Mouse (Mus musculus) neural tube, embryonic 14.5 days (tissue): ENCODE measurements around the gene Paxip1. TPM values are rescaled to one million over a fixed set of nuclear protein-coding genes. Genes with fewer than 3 reads are reported as not detected.

Source experiments
- ATAC-seq: fragments of 200-750 bp; cut with Nextera tagmentation; 2 replicates; pipeline ENCODE4 v1.8.0; 2017; ENCODE audit warnings: low read depth, mild to moderate bottlenecking, moderate TSS enrichment, moderate library complexity
- H3K27ac ChIP-seq: fragments of 300-500 bp; sonication (generic); 2 replicates; pipeline ENCODE4 v1.5.1; 2014; ENCODE audit warnings: low read depth, mild to moderate bottlenecking, control low read depth, low read length, moderate library complexity, mixed read lengths
- H3K27me3 ChIP-seq: fragments of 300-500 bp; sonication (generic); 2 replicates; pipeline ENCODE4 v1.6.1; 2014; ENCODE audit warnings: low read length; ENCODE audit not compliant: control insufficient read depth, insufficient read depth
- H3K36me3 ChIP-seq: fragments of 300-500 bp; sonication (generic); 2 replicates; pipeline ENCODE4 v1.6.1; 2014; ENCODE audit warnings: low read length, mixed read lengths; ENCODE audit not compliant: control insufficient read depth, insufficient read depth
- H3K4me1 ChIP-seq: fragments of 300-500 bp; sonication (generic); 2 replicates; pipeline ENCODE4 v1.6.1; 2014; ENCODE audit warnings: low read length; ENCODE audit not compliant: control insufficient read depth, insufficient read depth
- H3K4me2 ChIP-seq: fragments of 300-500 bp; sonication (generic); 2 replicates; pipeline ENCODE4 v1.6.1; 2014; ENCODE audit warnings: mild to moderate bottlenecking, low read depth, low read length, control low read depth
- H3K4me3 ChIP-seq: fragments of 300-500 bp; sonication (generic); 2 replicates; pipeline ENCODE4 v1.5.1; 2014; ENCODE audit warnings: low read depth, low read length, control low read depth, mixed read lengths
- H3K9ac ChIP-seq: fragments of 300-500 bp; sonication (generic); replicated peaks from 2 replicates; pipeline ENCODE4 v1.6.1; 2014; ENCODE audit warnings: low read depth, mild to moderate bottlenecking, control low read depth, low read length, mixed read lengths
- H3K9me3 ChIP-seq: fragments of 300-500 bp; sonication (generic); 2 replicates; pipeline ENCODE4 v1.6.1; 2016; ENCODE audit warnings: low read length; ENCODE audit not compliant: control insufficient read depth
- WGBS: fragments of 180-500 bp; shearing (Covaris S2); extraction: QIAGEN DNeasy Blood & Tissue Kit; methylation state at CpG from one replicate; pipeline ENCODE4 v1.1.7; 2014; 5-methylcytosine and 5-hydroxymethylcytosine counted together
- polyA plus RNA-seq: library from polyadenylated mRNA; unstranded; fragments of >200 nt; fragmentation: Nextera tagmentation; extraction: Ambion mirVana; gene quantifications from 2 replicates; pipeline ENCODE4 v1.2.1, GENCODE M21; 2014

Gene Paxip1
- polyA plus RNA-seq = 27.3 and 31.4 TPM in 2 replicates

DNA sequence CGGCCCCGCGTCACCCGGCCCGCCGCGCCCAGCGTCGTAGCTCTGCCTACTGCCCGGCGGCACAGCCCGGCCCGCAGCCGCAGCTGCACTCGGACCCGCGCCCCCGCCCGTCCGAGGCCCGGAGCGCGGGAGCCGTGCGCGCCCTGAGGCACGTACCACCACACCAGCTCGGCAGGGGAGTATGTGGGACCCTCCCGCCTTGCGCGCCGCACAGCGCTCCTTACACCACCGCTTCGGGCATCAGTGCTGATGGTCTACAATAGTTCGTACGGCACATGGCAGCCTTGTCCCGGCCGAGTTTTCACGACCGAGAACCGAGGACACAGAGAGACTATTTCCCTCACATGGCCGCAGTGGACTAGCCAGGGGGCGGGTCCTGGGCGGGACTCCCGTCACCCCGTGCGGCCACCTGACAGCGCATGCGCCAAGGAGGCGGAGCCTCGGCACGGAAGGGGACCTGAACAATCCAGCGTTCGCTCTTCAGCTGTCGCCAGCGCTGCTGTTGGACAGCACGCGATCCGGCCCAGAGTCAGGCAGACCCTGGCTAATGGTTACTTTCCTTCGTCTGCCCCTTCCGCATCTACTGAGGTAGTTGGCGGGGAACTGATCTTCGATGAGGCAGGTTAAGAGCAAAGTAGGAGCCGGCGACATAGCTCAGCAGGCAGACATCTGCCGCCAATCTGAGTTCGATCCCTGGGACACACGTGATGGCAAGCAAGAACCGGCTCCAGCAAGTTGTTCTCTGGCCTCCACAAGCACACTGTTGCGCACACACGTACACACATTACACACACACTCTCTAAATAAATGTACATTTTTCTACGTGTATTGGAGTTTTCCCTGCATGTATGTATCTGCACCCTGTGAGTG lies at the start of gene Paxip1:
Paxip1 (minus strand) TSS at position 389 of the 870 bp plus-strand sequence.
- Histone ChIP-seq H3K4me1 (peaks cover 17% of the 10 kb centered on the region; the same call in 1 of the 2 replicates), H3K27me3 (no peaks in the 10 kb centered on the region), H3K9ac (peak within 1 kb of the TSS; percentile 79), H3K4me3 (peak within 1 kb of the TSS; percentile 75), H3K36me3 (peaks cover 4% of the 10 kb centered on the region), H3K9me3 (no peaks in the 10 kb centered on the region), H3K27ac (peak within 1 kb of the TSS; percentile 97), H3K4me2 (peak within 1 kb of the TSS; percentile 74)
- ATAC-seq = peak; percentile 97
- WGBS = under 1% methylated on average over 64 of the region's 73 CpGs

DNA sequence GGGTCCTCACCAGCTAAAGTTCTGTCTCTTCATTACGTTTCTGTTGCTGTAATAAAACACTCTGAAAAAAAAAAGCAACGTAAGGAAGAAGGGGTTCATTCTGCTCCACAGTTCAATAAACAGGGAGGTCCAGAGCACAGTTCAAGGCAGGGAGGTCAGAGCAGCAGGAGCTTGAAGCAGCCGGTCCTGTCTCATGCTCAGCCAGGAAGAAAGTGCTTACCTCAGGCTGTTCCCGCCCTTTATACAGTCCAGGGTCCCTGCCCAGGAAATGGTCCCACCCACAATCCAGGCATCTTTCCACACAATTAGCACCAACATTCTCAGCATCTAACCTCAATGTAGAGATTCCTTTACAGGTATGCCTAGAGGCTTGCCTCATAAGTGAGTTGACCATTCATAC lies 46.6 kb upstream of the Paxip1 start:
- Histone ChIP-seq H3K27me3 (0 out of 2 replicates have a peak, but pooled peaks cover 2% of the 10 kb centered on the region), H3K4me1 (no peaks in the 10 kb centered on the region), H3K9me3 (no peaks in the 10 kb centered on the region), H3K27ac (no peak overlapping the region), H3K36me3 (no peaks in the 10 kb centered on the region), H3K4me3 (no peak overlapping the region), H3K4me2 (no peak overlapping the region), H3K9ac (no peak overlapping the region)
- ATAC-seq = no peak
- 31% methylated on average over 4 of the region's 4 CpGs for WGBS

DNA sequence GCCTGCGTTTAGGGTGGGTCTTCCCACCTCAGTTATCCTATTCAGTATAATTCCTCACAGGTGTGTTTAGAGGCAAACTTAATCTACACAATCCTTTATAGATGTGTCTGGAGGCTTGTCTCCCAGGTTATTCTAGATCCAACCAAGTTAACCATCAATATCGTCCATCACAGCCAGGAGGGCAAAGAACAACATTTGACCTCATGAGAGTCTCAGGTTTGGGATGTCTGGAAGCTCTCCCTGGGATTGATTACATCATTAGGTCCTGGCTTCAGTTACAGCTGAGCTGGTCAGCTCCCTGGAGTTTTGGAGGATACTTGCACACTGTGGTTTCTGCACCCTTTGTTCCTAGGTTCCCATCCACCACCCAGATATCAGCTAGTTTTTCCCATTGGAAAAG lies 43.6 kb upstream of the Paxip1 start:
- Histone ChIP-seq H3K4me2 (no peak overlapping the region), H3K9ac (no peak overlapping the region)
- WGBS = 95% methylated on average over 2 of the region's 2 CpGs

DNA sequence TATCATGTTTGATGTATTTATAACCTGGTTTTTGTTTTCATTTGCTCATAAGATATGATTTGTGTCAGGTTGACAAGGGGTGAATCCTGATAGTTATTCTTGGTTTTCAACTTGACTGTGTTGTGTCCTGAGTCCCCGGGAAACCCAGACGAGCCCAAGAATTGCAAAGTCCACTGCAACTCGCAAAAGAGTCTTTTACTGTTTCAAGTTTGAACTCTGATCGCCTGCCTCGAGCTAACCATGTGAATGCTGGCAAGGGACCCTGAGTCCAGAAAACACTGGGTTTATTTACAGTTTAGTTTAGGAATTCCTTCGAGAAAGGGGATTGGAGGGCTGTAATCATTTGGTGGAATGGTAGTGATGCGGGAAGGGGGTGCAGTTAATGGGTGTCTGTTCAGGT lies 36.5 kb upstream of the Paxip1 start:
- no peaks in the 10 kb centered on the region for H3K9me3 ChIP-seq
- H3K27me3 ChIP-seq = no peaks in the 10 kb centered on the region
- no peak overlapping the region for H3K4me3 ChIP-seq
- no peak overlapping the region for H3K9ac ChIP-seq
- WGBS = 50% methylated on average over 7 of the region's 7 CpGs
- H3K4me2 ChIP-seq = no peak overlapping the region
- no peaks in the 10 kb centered on the region for H3K4me1 ChIP-seq
- no peaks in the 10 kb centered on the region for H3K36me3 ChIP-seq
- H3K27ac ChIP-seq = no peak overlapping the region
- ATAC-seq = no peak

More for the DNA sequence above, 43.6 kb upstream of the Paxip1 start:
- Histone ChIP-seq H3K27ac (no peak overlapping the region), H3K4me3 (no peak overlapping the region), H3K9me3 (no peaks in the 10 kb centered on the region), H3K36me3 (no peaks in the 10 kb centered on the region), H3K4me1 (no peaks in the 10 kb centered on the region), H3K27me3 (no peaks in the 10 kb centered on the region)
- ATAC-seq = no peak

DNA sequence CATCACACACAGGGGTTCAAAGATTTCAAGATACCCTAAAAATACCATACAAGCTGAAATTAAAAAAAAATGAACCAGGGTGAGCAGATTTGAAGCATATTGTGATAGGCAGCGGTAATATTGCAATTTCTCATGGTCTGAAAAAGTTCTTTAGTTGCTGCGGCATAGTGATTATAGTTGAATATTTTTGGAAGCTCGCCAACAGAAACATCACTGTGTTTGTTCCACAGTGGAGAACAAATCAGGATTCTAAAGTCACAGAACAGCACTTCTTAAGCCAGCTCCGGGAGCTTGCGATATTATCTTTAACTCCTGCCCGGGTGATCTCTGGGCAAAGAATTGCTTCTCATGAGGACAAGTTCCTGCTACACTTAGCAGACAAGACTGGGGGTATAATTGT lies 29.7 kb upstream of the Paxip1 start:
- no peaks in the 10 kb centered on the region for H3K4me1 ChIP-seq
- no peak overlapping the region for H3K9ac ChIP-seq
- H3K27me3 ChIP-seq = no peaks in the 10 kb centered on the region
- ATAC-seq = no peak
- H3K4me3 ChIP-seq = no peak overlapping the region
- WGBS = 83% methylated on average over 6 of the region's 6 CpGs
- H3K4me2 ChIP-seq = no peak overlapping the region
- no peak overlapping the region for H3K27ac ChIP-seq
- no peaks in the 10 kb centered on the region for H3K36me3 ChIP-seq
- no peaks in the 10 kb centered on the region for H3K9me3 ChIP-seq

DNA sequence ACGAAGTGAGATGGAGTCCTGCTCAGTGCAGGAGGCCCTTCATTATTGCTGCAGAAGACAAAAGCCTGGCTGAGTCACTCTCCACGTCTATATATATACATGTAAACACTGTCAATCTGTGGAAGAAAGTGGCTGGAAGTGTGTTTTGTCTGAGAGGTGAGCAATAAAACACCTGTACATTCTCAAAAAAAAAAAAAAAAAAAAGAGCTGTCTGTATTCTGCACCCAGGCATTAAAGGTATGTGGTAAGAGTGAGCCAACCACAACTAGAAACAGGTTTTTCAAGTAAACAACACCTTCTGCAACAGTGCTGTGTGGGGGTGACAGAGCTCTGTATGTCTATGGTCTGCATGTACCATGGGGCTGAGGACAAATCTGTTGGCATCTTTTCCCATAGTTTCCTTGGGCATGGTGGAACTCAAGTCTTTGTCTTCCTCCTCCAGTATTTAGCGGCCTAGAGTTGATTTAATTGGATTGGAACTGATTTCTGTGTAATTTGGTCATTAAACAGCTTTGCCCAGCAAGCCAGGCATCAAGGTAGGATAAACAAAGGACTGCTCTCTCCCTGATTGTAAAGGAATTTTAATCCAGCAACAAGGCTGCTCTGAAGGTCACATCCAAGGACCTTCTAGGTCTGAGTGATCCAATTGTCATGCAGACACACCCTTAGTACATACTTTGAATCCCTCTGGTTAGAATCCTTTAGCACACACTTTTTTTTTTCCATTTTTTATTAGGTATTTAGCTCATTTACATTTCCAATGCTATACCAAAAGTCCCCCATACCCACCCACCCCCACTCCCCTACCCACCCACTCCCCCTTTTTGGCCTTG lies 27.6 kb upstream of the Paxip1 start:
- no peaks in the 10 kb centered on the region for H3K36me3 ChIP-seq
- ATAC-seq = no peak
- no peaks in the 10 kb centered on the region for H3K9me3 ChIP-seq
- H3K27me3 ChIP-seq = no peaks in the 10 kb centered on the region
- 74% methylated on average over 3 of the region's 3 CpGs for WGBS
- no peak overlapping the region for H3K27ac ChIP-seq
- H3K9ac ChIP-seq = no peak overlapping the region
- no peaks in the 10 kb centered on the region for H3K4me1 ChIP-seq
- no peak overlapping the region for H3K4me2 ChIP-seq
- H3K4me3 ChIP-seq = no peak overlapping the region

DNA sequence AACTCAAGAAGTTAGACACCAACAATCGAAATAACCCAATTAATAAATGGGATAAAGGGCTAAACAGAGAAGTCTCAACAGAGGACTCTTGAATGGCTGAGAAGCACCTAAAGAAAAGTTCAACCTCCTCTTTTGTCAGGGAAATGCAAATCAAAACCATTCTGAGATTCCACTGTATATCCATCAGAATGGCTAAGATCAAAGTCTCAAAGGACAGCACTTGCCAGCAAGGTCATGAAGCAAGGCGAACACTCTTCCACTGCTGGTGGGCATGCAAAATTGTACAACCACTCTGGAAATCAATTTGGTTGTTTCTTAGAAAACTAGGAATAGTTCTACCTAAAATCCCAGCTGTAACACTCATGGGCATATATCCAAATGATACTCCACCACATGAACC lies 22.8 kb upstream of the Paxip1 start:
- H3K36me3 ChIP-seq = no peaks in the 10 kb centered on the region
- no peak overlapping the region for H3K4me3 ChIP-seq
- no peak overlapping the region for H3K4me2 ChIP-seq
- no peak overlapping the region for H3K9ac ChIP-seq
- no peaks in the 10 kb centered on the region for H3K4me1 ChIP-seq
- 92% methylated on average over 2 of the region's 2 CpGs for WGBS
- no peaks in the 10 kb centered on the region for H3K27me3 ChIP-seq
- ATAC-seq = no peak
- H3K27ac ChIP-seq = no peak overlapping the region
- H3K9me3 ChIP-seq = no peaks in the 10 kb centered on the region

DNA sequence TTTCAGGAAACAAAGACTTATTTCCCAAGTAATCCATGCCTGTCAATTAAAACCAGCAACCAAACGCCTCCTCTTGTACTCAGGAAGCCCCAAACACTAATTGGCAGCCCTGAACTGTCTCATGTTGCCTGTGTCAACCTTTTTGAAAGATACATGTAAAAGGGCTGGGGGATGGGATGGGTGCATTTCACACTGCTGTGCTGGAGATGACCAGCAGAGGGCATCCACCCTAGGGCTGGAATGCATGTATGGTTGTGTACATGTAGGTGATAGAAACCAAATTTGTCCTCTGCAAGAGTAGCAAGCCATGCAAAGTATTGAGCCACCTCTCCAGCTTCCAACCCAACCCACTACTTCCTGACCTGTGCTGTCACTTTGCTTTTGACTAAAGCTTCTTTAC lies 2.4 kb upstream of the Paxip1 start:
- H3K27ac ChIP-seq = no peak overlapping the region
- H3K27me3 ChIP-seq = no peaks in the 10 kb centered on the region
- 30% methylated on average over 1 of the region's 1 CpGs for WGBS
- no peak overlapping the region for H3K4me2 ChIP-seq
- ATAC-seq = no peak
- no peaks in the 10 kb centered on the region for H3K36me3 ChIP-seq
- no peak overlapping the region for H3K4me3 ChIP-seq
- H3K4me1 ChIP-seq = peaks cover 17% of the 10 kb centered on the region; the same call in 1 of the 2 replicates
- no peaks in the 10 kb centered on the region for H3K9me3 ChIP-seq
- H3K9ac ChIP-seq = no peak overlapping the region
